Mouse (Mus musculus): ENCODE data around the gene Stim1.
"Not testable (repeated sequence)": the region's sequence is repeated elsewhere in the genome, so short reads cannot be mapped to it uniquely, and the experiment has no call there.

Stim1 gene

DNA sequence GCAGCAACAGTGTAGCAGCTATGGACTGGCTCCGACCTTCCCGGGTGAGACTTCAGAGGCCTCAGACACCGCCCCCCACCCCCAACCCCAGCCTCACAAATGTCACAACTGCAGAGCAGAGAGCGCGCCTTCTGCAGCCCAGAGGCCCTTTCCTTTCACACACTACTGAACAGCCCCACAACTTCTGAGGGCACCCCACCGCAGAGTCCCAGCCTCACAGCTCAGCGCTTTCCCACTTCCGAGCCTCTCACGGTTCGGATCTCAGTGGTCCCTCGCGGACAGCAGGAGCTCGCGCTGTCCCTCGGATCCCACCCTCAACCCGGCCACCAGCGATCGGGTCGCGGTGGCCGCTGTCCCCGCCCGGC, 18.1 kb upstream of the Stim1 start:
- DNase-seq (ENCODE audit: low spot score) = no peak

DNA sequence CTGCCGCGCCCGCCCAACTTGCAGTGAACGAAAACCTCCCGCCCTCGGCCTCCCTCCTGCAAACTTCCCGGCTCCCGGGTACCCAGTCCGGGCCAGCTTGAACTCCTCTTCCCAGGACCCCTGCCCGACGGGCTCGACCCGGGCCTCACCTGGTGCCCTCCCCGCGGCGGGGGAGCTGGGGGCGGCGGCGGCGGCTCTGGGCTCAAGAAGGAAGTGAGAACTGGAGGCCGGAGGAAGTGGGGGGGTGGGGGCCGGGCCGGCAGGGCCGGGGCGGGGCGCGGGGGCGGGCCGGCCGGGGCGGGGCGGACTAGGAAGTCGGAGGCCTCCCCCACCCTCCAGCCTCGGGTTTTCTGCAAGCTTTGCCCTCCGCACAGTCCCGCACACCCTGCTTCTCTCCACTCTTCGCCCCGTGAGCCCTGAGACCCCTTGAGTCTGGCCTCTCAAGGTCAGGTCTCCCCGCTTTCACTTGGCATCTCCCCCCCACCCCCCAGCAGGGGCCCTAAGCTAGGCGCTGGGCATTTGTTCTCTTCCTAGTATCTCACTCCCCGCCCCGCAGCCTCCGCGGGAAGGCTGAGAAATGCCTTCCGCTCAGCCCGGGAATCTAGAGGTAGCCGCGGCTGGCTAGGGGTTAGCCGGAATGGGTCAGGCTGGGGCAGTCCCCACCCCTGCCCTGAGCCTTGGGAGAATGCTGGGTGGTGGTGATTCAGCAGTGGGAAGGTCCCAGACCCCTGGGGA, 17.5 kb upstream of the Stim1 start:
- DNase-seq (ENCODE audit: low spot score) = peak; percentile 80

DNA sequence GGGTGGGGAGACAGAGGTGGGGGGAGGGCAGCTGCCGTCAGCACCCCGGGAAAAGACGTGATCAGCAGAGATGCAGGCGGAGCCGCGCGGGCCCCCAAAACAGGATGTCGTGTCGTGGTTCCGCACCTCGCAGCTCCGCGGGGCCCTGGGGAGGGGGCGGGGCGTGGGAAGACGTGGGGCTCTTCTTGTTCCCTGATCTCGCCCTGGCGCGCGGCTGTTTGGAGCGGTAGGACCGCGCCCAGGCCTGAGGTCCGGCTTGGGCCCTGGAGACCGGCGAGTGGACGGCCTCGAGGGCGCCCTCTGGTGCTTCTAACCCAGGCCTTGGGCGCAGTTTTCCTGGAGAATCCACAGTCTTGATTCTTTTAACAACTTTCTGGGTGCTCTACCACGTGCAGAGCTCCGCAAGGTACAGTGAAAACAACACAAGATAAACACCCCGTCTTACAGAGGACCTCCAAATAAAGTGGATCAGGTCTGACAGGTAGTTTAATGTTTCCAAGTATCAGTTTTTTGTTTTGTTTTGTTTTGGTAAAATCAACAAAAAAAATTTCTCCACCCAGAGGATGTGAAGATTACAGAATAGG, 16.9 kb upstream of the Stim1 start:
- DNase-seq (ENCODE audit: low spot score) = peak; percentile 91

DNA sequence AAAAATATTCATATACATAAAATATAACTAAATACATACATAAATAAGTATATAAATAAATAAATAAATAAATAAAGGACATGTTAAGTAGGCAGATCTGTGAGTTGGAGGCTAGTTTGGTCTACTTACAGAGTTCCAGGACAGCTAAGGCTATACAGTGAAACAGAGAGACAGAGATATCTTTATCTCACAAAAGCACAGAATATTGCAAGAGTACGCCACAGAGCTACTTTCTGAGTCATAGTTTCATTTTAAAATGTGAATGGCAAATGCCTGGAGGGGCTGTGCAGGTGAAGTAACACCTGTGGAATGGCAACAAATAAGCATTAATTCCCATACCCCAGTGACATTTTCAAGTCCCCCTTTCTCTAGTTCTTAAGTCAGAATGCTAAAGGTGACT, 14.0 kb upstream of the Stim1 start:
- no peak for DNase-seq (ENCODE audit: low spot score)

DNA sequence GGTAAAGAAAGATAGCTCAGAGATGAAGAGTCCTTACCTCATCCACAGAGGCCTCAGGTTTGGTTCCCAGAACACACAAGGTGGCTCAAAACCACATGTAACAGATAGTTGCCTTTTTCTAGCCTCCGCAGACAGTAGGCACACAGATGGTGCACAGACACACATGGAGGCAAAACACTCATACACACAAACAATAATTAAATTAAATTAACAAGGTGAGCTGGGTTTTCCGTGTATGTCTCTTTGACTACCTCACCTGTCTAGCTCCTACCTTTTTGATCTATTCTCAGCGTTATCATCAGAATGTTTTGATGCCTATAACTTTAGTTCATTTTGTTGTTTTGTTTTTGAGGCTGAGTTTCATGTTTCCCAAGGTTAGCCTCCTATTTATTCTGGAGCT, 11.7 kb upstream of the Stim1 start, which contains the start of gene Rhog:
Gene Rhog (minus strand): TSS at position 101 of the 400 bp plus-strand sequence.
- no peak for DNase-seq (ENCODE audit: low spot score)

DNA sequence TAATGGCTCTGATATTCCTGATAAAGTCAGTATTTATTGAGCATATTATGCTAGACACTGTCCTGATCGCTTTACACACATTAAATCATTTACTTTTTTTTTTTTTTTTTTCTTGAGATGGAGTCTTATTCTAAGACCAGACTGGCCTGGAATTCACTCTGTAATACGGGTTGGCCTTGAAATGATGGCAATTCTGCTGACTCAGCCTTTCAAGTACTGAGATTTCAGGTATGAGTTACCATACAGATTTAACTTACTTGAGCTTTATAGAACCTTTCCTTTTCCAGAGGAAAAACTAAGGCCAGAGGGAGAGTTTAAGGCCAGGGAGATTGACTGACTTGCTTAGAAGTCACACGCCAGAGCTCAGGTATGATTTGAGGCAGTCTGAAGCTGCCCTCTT, 11.0 kb upstream of the Stim1 start:
- DNase-seq (ENCODE audit: low spot score) = no peak

DNA sequence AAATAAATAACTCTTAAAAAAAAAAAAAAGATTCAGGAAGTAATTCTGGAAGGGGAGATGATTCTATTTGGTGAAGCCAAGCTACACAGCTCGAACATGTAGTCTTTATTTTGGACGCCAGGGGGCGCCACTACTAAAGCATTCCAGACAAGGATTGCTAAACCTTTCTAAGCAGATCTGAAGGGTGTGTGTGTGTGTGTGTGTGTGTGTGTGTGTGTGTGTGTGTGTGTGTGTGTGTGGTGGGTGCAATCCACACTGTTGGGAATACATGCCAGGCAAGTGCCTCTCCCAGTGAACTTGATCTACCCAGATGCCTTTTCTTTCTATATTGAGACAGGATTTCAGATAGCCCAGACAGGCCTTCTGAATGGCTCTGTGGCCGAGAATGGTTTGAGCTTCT, 9.4 kb upstream of the Stim1 start:
- peak; percentile 71 for DNase-seq (ENCODE audit: low spot score)

DNA sequence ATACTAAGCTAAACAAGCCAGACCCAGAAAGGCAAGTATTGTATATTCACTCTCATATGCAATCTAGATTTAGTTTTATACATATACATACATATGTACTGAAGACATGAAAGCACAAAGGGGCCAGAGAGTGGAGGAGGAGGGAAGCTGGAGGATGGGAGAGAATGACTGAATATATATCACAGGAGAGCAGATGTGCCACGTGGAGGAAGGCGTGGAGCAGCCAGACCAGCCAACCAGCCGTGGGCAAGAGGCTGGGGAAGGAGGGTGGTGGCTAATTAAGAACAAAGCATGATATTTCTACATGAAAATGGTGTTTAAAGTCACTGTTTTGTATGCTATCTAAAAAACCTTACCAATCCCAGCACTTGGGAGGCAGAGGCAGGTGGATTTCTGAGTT, 8.9 kb upstream of the Stim1 start:
- no peak for DNase-seq (ENCODE audit: low spot score)

DNA sequence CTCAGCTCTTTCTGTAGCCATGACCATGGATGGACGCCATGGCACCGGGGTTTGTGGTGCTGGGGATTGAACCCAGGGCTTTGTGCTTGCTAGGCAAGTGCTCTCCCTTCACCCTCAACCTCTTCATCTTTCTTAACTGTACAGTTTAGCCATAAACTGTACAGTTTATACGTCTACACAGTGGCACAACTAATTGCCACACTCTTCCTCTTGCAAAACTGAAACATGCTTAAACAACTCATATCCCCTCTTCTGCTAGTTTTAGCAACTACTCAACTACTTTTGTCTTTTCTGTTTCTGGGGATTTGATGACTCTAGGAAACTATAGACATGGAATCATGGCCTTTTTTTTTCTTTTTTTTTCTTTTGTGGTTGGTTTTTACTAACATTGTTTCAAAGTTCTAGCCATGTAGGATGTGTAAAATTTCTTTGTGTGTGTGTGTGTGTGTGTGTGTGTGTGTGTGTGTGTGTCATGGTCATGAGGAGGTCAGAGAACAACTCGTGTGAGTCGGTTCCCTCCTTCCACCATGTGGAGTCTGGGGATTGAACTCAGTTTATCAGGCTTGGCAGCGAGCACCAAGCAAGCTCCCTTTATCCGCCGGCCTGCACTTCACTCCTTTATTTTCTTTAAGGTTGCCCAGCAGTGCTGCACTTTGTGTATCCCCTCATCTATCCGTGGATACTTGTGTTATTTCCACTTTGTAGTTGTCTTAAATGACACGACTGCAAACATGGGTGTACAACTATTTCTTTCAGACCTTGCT, 7.7 kb upstream of the Stim1 start:
- DNase-seq (ENCODE audit: low spot score) = no peak

DNA sequence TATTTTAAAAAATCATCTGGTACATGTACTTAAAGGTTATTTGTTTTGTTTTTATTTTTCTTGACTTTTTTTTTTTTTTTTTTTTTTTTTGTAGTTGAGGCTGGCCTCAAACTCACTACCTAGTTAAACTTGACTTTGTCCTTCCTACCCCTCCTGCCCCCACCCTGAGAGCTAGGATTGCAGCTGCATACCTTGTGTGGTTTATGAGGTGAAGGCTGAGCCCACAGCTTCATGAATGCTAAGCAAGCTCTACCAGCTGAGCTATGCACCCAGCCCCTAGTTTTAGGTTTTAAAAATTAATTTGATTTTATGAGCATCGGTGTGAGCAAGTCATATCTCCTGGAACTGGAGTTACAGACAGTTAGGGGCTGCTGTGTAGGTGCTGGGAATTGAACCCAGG, 7.1 kb upstream of the Stim1 start:
- DNase-seq (ENCODE audit: low spot score) = no peak

DNA sequence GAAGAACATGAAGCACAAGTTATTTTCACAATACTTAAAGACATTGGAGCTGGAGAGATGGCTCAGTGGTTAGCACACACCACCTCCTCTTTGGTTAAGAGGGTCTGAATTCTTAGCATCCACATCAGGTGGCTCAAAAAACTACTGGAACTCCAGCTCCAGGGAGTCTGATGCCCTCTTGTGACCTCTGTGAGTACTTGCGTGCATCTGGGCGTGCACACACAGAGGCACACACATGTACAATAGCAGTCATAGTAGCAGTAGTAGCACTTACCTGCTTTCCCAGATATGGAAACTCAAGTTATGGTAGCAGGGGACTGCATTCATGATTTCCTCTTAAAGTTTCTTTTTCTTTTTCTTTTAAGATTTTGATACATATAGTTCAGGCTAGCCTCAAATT, 4.6 kb upstream of the Stim1 start:
- DNase-seq (ENCODE audit: low spot score) = no peak

DNA sequence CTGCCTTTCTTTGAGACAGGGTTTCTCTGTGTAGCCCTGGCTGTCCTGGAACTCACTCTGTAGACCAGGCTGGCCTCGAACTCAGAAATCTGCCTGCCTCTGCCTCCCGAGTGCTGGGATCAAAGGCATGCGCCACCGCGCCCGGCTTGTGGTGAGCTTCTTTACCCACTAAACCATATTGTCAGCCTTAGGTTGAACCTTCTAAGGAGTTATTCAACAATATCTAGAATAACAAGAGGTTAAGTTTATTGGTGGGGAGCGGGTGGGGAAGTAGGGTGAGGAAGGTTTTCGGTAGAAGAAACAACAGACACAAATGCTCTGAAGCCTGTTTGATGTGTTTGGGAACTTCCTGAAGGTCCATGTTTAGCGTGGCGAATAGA, 1.6 kb upstream of the Stim1 start:
- DNase-seq (ENCODE audit: low spot score) = not testable (repeated sequence)

DNA sequence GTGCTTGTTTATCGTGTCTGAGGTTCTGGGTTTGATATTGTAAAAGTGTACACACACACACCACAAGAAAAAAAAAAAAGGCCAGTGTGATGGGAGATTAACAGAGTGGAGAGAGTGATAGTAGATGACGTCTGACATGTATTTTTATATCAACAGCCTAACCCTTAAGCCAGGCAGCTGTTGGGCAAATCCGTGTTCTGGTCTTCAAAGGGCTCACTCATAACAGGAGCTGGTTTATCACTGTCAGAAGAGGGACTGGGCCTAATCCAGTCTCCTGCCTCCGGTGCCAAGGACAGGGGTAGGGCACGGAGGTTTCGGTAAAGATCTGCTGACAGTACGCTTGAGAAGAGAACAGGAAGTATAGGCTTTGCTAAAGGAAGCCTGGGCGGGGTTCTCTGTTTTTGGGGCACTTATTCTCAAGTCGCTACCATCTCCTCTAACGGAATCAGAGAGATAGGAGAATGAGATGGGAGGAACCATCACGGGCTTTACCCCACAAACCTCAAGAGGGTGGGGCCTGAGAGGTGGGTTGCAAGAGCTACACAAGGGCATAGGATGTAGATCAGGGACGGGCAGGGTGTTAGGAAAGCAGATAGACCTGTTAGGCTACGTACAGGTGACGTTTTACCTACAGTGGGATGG, 1.1 kb upstream of the Stim1 start:
- no peak for DNase-seq (ENCODE audit: low spot score)

DNA sequence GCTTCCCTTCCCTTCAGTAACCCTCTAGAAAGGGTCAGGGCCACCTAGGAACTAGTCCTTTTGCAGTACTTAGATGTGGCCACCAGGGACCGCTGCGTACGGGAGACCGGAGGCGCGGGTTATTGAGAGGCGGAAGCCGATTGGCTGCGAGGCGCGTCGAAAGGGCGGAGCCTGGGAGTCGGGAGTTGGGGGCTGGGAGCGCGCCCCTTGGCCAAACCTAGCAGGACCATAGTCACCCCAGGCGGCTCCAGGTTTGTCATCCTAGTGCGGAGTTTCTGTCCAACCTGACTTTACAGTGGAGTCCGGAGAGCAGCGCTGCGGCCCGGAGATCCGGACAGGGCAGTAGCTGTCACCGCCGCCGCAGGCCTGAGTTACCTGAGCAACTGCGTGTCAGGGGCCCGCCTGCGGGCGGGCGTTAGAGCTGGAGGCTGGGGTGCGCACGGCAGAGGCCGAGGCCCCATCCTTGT, 460 bp upstream of the Stim1 start:
- peak; percentile 91 for DNase-seq (ENCODE audit: low spot score)

DNA sequence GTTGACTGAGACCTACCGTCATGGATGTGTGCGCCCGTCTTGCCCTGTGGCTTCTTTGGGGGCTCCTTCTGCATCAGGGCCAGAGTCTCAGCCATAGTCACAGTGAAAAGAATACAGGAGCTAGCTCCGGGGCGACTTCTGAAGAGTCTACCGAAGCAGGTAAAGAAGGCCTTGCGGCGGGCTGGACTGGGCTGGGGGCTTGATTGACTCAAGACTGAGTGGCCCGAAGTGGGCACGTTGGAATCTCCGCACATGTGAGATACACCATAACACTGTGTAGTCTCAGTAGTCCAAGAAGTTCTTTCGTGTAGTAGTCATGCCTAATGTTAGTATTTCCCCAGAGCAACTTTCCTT, 766 bp downstream of the Stim1 start:
- DNase-seq (ENCODE audit: low spot score) = no peak

DNA sequence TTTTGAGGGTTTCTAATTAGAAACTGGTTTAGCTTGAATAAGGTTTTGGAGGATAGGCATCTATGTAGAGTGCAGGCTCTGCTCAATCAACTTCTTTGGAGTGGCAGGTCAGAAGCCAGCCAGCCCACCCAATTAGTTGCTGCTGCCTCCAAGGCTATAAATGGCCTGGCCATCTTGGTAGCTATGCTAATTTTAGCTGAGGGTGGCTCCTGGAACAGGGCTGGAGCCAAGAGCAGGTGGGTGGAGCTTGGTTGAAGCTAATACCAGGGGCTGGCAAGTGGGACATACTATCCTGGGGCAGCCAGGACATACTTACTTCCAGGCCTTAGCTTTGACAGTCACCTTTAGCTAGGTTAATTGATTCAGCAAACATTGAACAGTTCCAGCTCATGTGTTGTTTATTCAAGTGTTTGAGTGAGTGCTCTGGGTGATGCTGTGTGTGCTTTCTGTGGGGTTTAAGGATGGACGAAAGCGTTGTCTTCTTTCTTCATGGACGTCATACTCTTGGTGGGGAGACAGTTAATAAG, 4.9 kb downstream of the Stim1 start:
- DNase-seq (ENCODE audit: low spot score) = no peak

DNA sequence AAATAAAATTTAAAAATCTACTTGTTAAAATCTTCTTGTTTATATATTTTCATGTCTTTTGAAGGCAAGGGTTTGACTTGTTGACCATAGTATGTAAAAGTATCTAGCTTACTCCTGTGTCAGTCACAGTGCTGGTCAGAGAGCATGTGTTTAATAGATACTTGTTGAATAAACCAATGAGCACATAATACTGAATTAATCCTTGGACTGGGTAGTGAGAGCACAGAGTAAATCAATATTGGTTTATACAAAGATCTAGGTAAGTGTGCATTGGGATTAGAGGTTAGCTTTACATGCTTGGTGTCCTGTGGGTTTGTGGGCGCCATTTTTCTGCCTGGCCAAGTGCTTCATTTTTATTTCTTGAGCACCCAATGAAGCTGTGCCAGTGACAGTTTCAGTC, 13.8 kb downstream of the Stim1 start:
- DNase-seq (ENCODE audit: low spot score) = no peak

DNA sequence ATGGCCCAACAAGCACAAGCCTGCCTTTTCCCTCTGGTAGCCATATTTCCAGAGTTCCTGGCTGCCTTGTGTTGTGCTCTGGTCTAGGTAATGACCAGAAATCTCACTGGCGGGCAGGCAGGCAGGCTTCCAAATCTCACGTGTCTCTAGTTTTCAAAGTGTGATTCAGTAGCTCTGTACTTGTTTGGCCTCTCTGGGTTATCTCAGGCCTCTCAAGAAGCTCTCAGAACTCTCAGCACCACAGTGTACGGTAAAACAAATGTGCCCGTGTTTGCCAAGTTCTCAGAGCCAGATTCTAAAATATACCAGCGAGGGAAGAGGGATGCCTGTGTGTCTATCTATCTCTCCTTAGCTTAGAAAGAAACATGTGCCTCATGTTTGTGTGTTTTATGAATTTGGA, 14.7 kb downstream of the Stim1 start:
- DNase-seq (ENCODE audit: low spot score) = no peak

DNA sequence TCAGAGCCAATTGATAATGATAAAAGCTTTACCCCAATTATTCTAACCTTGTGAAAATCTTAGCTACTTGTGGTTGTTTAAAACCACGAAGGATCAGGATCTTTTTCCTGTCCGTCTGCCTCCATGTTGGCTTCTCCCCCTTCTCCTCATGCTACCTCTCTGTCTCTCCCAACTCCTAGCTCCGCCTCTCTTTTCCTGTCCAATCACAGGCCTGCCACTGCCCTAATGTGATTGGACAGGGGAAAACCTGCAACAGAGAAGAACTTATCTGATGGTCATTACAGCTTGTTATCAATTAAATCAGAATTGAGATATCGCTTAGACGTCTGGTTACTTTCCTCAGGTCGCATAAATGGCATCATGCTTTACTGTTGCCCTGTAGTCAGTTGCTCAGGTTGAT, 21.9 kb downstream of the Stim1 start:
- DNase-seq (ENCODE audit: low spot score) = no peak

DNA sequence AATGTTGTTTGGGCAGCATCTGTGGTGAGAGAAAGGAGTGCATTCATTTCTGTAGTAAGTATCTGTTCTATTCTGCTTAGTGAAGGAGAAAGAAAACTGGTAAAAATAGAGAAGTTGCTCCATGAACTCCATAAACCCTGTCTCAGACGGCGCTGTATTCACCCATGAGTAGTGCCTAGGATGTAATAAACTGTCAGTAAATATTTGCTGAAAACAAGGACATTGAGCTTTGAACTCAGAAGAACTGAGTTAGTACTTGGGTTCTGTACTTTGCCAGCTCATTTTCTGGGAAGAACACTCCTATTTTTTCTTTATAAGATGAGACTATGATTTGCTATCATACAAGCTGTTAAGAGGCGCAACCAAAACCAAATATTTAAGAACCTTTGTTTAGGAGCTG, 24.6 kb downstream of the Stim1 start:
- no peak for DNase-seq (ENCODE audit: low spot score)

DNA sequence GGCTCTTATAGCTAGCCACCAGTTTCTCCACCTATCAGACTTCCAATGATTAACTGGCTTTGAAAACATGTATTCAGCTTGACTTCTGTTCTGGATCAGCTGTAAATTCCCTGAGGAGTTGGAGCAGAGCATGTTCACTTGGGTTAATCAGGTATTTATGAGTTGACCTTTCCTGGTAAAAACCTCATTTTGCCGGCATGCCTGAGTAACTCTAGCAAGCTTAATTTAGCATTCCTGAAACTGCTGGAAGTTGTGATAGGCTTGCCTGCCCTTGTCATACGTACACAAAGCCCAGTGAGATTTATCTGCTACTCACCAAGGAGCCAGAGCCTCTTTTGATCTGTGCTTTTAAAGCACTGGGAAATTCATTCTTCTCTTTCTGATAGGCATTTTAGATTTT, 25.6 kb downstream of the Stim1 start:
- no peak for DNase-seq (ENCODE audit: low spot score)

DNA sequence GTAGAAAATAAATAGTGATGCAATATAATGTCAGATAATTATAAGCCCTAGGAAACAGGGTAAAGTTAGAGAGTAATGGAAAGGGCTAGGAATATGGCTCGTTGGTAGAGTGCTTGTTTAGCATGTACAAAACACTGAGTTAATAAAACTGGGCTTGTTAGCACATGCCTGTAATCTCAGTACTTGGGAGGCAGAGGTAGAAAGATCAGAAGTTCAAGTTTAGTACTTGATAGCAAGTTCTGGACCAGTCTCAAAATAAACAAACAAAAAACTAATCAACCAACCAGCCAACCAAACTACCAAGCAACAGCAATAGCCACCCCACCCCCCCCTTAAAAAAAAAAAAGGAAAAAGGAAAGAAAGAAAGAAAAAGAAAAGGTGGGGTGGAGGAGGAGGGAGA, 33.2 kb downstream of the Stim1 start:
- DNase-seq (ENCODE audit: low spot score) = no peak

DNA sequence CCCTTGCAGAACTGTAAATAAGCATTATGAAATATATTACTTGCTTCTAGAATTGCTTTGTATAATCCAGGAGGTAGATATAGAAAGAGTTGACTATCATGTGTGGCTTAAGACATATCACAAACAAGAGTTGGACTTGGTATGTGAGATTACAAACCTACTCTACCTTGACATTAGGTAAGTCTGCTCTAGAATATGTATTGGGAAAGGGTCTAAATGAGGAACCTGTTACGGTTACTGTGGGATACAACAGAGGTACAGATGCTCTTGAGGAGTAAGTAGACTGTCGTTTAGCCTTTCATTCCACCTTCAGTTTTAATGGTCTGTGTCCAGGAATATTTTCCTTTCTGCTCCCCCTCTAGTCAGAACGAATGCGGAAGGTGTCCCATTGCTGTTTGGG, 34.9 kb downstream of the Stim1 start:
- no peak for DNase-seq (ENCODE audit: low spot score)
